Mouse (Mus musculus) brain, embryonic 14.5 days (tissue): ENCODE data around the gene Mrnip. TPM values are rescaled to one million over a fixed set of nuclear protein-coding genes. Genes with fewer than 3 reads are reported as not detected.

ENCODE experiments used
- DNase-seq: peaks from one replicate; pipeline ENCODE4 v3.0.0-alpha.2; 2011; ENCODE audit warnings: low read depth
- CTCF ChIP-seq: fragments of 200-500 bp; IDR thresholded peaks from 2 replicates; pipeline ENCODE4 v1.5.1; 2012; ENCODE audit warnings: inconsistent platforms, mild to moderate bottlenecking, moderate library complexity, borderline replicate concordance; ENCODE audit not compliant: insufficient read depth, insufficient read length; ENCODE audit errors: extremely low read depth
- POLR2A ChIP-seq: fragments of 200-500 bp; IDR thresholded peaks from 2 replicates; pipeline ENCODE4 v1.6.1; 2012; ENCODE audit warnings: mild to moderate bottlenecking, inconsistent platforms, borderline replicate concordance; ENCODE audit not compliant: poor library complexity, insufficient read depth, insufficient read length, severe bottlenecking; ENCODE audit errors: extremely low read depth
- polyA plus RNA-seq: library from polyadenylated mRNA; depleted of rRNA; stranded (reverse); fragments of >200 nt; gene quantifications from 2 replicates; pipeline ENCODE4 v1.2.3, GENCODE M21; 2012

Gene Mrnip
- polyA plus RNA-seq, 1 experiment: 33.1 TPM

GRCm38 (mm10) chr11:50161578-50162304, 12.5 kb upstream of the Mrnip start:
- peak; percentile 74 for DNase-seq
- TF ChIP-seq POLR2A (no peak), CTCF (peak; percentile 98)

- no peak for DNase-seq
- TF ChIP-seq POLR2A (no peak), CTCF (no peak)
Measured at GRCm38 (mm10) chr11:50162338-50163050, 11.8 kb upstream of the Mrnip start.

- TF ChIP-seq CTCF (no peak), POLR2A (no peak)
- DNase-seq: no peak
Measured at GRCm38 (mm10) chr11:50168352-50168751, 5.9 kb upstream of the Mrnip start.

GRCm38 (mm10) chr11:50174730-50175187, 515 bp downstream of the Mrnip start:
- TF ChIP-seq CTCF: no peak
- peak; percentile 83; the same call in 1 of the 2 replicates for TF ChIP-seq POLR2A

DNA sequence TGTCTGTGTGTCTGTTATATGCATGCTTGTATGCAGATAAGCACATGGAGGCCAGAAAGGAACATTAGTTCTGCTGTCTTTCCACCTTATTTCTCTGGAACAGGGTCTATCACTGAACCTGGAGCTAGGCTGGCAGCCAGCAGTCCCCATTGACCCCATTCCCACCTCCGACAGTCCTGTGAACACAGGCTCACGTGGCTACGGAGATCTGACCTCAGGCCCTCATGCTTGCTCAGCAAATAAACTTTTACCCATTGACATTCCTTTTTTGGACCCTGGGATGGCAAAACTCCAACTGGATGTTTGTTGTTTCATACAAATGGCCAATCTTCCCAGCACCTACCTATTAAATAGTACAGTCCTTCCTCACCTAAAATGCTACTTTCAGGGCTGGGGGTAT, 2.1 kb downstream of the Mrnip start:
- no peak for DNase-seq
- no peak for TF ChIP-seq CTCF
- TF ChIP-seq POLR2A: no peak

More at GRCm38 (mm10) chr11:50174730-50175187, 515 bp downstream of the Mrnip start:
- DNase-seq: peak; percentile 100

DNA sequence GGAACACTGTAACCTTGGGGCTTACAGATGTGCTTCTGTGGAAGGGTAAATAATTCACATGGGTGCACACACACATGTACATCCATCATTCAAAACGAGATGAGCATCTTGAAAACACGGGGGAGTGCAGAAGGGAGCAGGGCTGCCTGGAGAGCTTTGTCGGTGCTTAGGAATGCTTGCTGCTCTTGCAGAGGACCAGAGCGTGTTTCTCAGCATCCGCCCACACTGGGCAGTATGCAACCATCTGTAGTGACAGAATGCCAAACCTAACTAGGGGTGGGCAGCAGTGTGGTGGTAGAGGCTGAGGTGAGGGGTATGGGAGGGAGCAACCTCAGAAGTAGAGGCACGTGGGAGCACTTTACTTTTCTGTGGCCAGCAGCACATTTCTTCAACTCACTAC, 2.9 kb downstream of the Mrnip start:
- no peak for DNase-seq
- TF ChIP-seq POLR2A: no peak

GRCm38 (mm10) chr11:50178532-50179488, 4.6 kb downstream of the Mrnip start:
- no peak for DNase-seq
- TF ChIP-seq CTCF (no peak), POLR2A (no peak)

DNA sequence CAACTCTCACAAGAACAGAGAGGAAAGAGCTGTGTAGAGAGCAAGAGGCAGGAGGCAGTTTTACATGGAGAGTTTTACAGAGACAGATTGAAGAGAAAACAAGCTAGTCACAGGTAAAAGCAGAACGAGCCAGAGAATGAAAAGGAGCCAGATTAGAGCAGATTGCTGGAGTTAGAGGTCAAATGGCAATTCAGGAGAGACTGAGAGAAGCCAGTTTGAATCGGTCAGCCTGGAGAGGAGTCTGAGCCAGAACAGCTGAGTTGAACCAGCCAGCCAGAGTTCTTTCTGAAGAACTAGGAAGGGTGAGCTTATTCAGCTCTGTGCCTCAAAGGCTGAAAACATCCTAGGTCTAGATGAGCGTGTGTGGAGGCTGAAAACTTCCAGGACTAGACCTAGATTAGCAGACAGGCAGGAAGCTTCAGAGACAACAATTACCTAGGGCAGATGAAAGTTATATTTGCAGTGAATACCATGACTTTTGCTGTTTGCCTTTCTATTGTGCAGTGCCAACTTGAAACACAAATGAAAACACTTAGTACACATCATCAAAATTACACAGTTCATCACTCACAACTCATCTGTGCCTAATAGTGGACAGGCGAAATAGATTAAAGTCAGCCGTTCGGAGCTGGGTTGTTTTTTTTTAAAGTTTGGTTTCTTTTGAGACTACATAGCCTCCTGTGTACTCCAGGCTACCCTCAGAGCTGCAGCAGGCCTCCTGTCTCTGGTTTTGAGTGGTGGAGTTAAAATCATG, 6.4 kb downstream of the Mrnip start:
- TF ChIP-seq POLR2A (no peak), CTCF (no peak)
- no peak for DNase-seq

DNA sequence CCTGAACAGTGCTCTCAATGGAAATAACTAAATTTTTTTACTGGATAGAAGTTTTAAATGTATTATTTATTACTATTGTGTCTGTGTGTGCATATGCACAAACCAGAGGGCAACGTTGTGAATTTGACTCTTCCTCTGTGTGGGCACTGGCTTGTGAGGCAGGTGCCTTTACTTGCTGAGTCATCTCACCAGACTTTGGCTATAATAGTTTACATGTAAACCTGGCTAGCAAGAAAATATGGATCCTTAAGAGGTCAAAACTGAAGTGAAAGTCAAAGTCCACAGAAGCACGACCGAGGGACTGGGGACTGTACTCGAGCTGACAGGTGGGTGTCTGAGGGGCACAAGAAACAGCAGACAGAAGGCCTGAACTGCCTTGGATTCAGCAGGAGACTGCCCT, 8.5 kb downstream of the Mrnip start:
- no peak for DNase-seq
- no peak for TF ChIP-seq CTCF
- no peak for TF ChIP-seq POLR2A

DNA sequence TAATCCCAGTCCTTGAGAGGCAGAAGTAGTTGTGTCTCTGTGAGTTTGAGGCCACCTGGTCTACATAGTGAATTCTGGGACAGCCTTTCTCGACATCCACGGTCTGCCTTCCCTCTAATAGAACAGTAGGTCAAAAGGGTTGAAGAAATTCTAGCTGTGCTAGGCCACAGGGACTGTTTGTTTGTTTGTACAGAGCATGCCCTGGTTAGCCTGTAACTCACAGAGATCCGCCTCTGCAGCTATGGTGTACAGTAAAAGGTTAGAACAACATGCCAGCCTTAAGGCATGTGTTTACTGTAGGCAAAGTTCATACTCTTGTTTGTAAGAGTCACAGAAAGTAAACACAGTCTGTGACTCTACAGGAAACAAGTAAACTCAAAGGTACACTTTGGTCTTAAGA, 10.5 kb downstream of the Mrnip start:
- no peak for DNase-seq
- TF ChIP-seq POLR2A: no peak
- TF ChIP-seq CTCF: no peak
